In genomic region chr2:180889921-180890280, GRCm38 (mm10) we compare ENCODE assay signal across 17 mouse cellular contexts. TPM values are rescaled to one million over a fixed set of nuclear protein-coding genes. Genes with fewer than 3 reads are reported as not detected.
A peak's percentile ranks its signal among the peaks of the same experiment; 100 is the strongest.
DNase-seq lines count a peak whose midpoint lies in the region; ATAC-seq and TF ChIP-seq lines count a peak whose summit lies in the region.
"Had no signal": no experiment of that assay in that cellular context is flagged by ENCODE, and none has a peak within 500 bp of the region (broad histone marks: within the 10 kb centered on the region; RNA-seq: fewer than 3 reads in every experiment).

No protein-coding gene starts in this region.

- peak overlapping the region; percentile 79; the same call in 1 of the 2 replicates for H3K4me3 ChIP-seq in forebrain, embryonic 14.5 days (ENCODE audit: low read depth, low read length)
- H3K4me3 ChIP-seq in hindbrain, postnatal 0 days (ENCODE audit: low read length) = no peak overlapping the region
- no peak overlapping the region for H3K4me3 ChIP-seq in neural tube, embryonic 11.5 days (ENCODE audit: low read depth, low read length)
- H3K4me3 ChIP-seq: embryonic facial prominence, embryonic 15.5 days had no signal

- H3K4me2 ChIP-seq in forebrain, embryonic 14.5 days (ENCODE audit: low read length) = peak overlapping the region; percentile 60
- H3K4me2 ChIP-seq in hindbrain, postnatal 0 days (ENCODE audit: low read depth, low read length) = peak overlapping the region; percentile 69
- H3K4me2 ChIP-seq in neural tube, embryonic 11.5 days (ENCODE audit: low read depth) = peak overlapping the region; percentile 69
- H3K4me2 ChIP-seq: embryonic facial prominence, embryonic 15.5 days had no signal

- H3K36me3 ChIP-seq in forebrain, embryonic 14.5 days (ENCODE audit: control insufficient read depth, insufficient read depth, low read length) = no peaks in the 10 kb centered on the region
- H3K36me3 ChIP-seq in hindbrain, postnatal 0 days (ENCODE audit: insufficient read depth, low read length) = no peaks in the 10 kb centered on the region
- no peaks in the 10 kb centered on the region for H3K36me3 ChIP-seq in neural tube, embryonic 11.5 days (ENCODE audit: control insufficient read depth, insufficient read depth, low read length)
- H3K36me3 ChIP-seq: embryonic facial prominence, embryonic 15.5 days had no signal

- peak overlapping the region; percentile 99 for H3K27ac ChIP-seq in forebrain, embryonic 14.5 days (ENCODE audit: low read depth, low read length)
- H3K27ac ChIP-seq in hindbrain, postnatal 0 days = peak overlapping the region; percentile 98
- peak overlapping the region; percentile 96 for H3K27ac ChIP-seq in neural tube, embryonic 11.5 days (ENCODE audit: low read depth, low read length)
- H3K27ac ChIP-seq: embryonic facial prominence, embryonic 15.5 days had no signal

- intact Hi-C loops in heart, postnatal 36 days (cut with DNase I) = loop anchor here (5.0 kb wide), 1 partner anchor 83 kb away; no protein-coding TSS in a partner anchor

- ATAC-seq in forebrain, embryonic 14.5 days = no peak
- ATAC-seq in hindbrain, postnatal 0 days = no peak
- ATAC-seq in neural tube, embryonic 11.5 days (ENCODE audit: insufficient read depth, low FRiP score, low TSS enrichment) = no peak
- ATAC-seq: lung, postnatal 0 days had no signal

- peak; percentile 28 for DNase-seq in R1 (ENCODE audit: low read depth, low spot score)
- DNase-seq in forebrain, embryonic 14.5 days (ENCODE audit: low spot score) = no peak
- DNase-seq in hindbrain, postnatal 0 days (ENCODE audit: low spot score) = no peak
- no peak for DNase-seq in neural tube, embryonic 11.5 days (ENCODE audit: low spot score)
- no peak for DNase-seq in heart, postnatal 36 days
- DNase-seq in right cerebral cortex, postnatal 14 days = no peak
- no peak for DNase-seq in B cell, adult 2 months
- DNase-seq: adrenal gland, adult 2 months; cerebellum, postnatal 36 days; heart, adult 18-20 months; heart, postnatal 10 days; kidney, adult 11 months; liver had no signal

- H3K27me3 ChIP-seq in forebrain, embryonic 14.5 days (replicated peaks; ENCODE audit: control insufficient read depth, insufficient read depth, low read length) = 0 out of 2 replicates have a peak, but pooled peaks cover 14% of the 10 kb centered on the region
- H3K27me3 ChIP-seq in hindbrain, postnatal 0 days (ENCODE audit: insufficient read depth, low read length) = peaks cover 13% of the 10 kb centered on the region; the same call in 1 of the 2 replicates
- H3K27me3 ChIP-seq in neural tube, embryonic 11.5 days (ENCODE audit: control insufficient read depth, insufficient read depth, low read length) = peaks cover 23% of the 10 kb centered on the region; the same call in 1 of the 2 replicates

- no peak for TF ChIP-seq CTCF in hindbrain, postnatal 0 days (IDR thresholded peaks at IDR 0.05; ENCODE audit: low read depth)

- H3K9me3 ChIP-seq in forebrain, embryonic 14.5 days (replicated peaks; ENCODE audit: control insufficient read depth, low read length) = no peaks in the 10 kb centered on the region
- no peaks in the 10 kb centered on the region for H3K9me3 ChIP-seq in hindbrain, postnatal 0 days (ENCODE audit: low read length)
- no peaks in the 10 kb centered on the region for H3K9me3 ChIP-seq in neural tube, embryonic 11.5 days (ENCODE audit: control insufficient read depth, low read length)
- H3K9me3 ChIP-seq: embryonic facial prominence, embryonic 15.5 days had no signal

- 10% methylated on average over 4 of the region's 4 CpGs for WGBS in forebrain, embryonic 14.5 days
- 18% methylated on average over 4 of the region's 4 CpGs for WGBS in hindbrain, postnatal 0 days
- 9% methylated on average over 4 of the region's 4 CpGs for WGBS in neural tube, embryonic 11.5 days

- peak overlapping the region; percentile 99 for H3K9ac ChIP-seq in forebrain, embryonic 14.5 days (ENCODE audit: low read length)
- H3K9ac ChIP-seq in hindbrain, postnatal 0 days (replicated peaks; ENCODE audit: low read length) = peak overlapping the region; percentile 91; the same call in 1 of the 2 replicates
- no peak overlapping the region; the same call in 1 of the 2 replicates for H3K9ac ChIP-seq in neural tube, embryonic 11.5 days (ENCODE audit: low read length)
- H3K9ac ChIP-seq: embryonic facial prominence, embryonic 15.5 days had no signal

- H3K4me1 ChIP-seq in forebrain, embryonic 14.5 days (ENCODE audit: control insufficient read depth, insufficient read depth, low read length) = peaks cover 19% of the 10 kb centered on the region
- peaks cover 8% of the 10 kb centered on the region; the same call in 1 of the 2 replicates for H3K4me1 ChIP-seq in hindbrain, postnatal 0 days (ENCODE audit: insufficient read depth, low read length)
- H3K4me1 ChIP-seq in neural tube, embryonic 11.5 days (ENCODE audit: control insufficient read depth, insufficient read depth, low read length) = peaks cover 31% of the 10 kb centered on the region

RNA-seq across cellular contexts. Expression of gene Ythdf1, which starts 30.8 kb away (rescaled TPM):
- 24.5 and 36.8 TPM in 2 replicates for polyA plus RNA-seq in forebrain, embryonic 14.5 days (2014; fragmentation: Nextera tagmentation; extraction: Ambion mirVana)
- total RNA-seq in hindbrain, postnatal 0 days (2014; rRNA removed) = 32.9 and 51.8 TPM in 2 replicates
- 49.8 and 52.9 TPM in 2 replicates for polyA plus RNA-seq in hindbrain, postnatal 0 days (2015; fragmentation: Nextera tagmentation; extraction: Ambion mirVana)
- polyA plus RNA-seq in neural tube, embryonic 11.5 days (2014; fragmentation: Nextera tagmentation; extraction: Ambion mirVana) = 75.7 and 77.9 TPM in 2 replicates
- 10 to 100 TPM; 36.8 to 37.6 TPM for total RNA-seq in heart, postnatal 36 days (2021)

RNA-seq across cellular contexts. Expression of gene Birc7, which starts 38.9 kb away (rescaled TPM):
- polyA plus RNA-seq in forebrain, embryonic 14.5 days (2014; fragmentation: Nextera tagmentation; extraction: Ambion mirVana) = not detected in 2 replicates
- total RNA-seq in hindbrain, postnatal 0 days (2014; rRNA removed) = 0.29 TPM in 1 of 2 replicates, not detected in the other
- 0.40 TPM in 2 replicates for polyA plus RNA-seq in hindbrain, postnatal 0 days (2015; fragmentation: Nextera tagmentation; extraction: Ambion mirVana)
- 0.25 and 0.46 TPM in 2 replicates for polyA plus RNA-seq in neural tube, embryonic 11.5 days (2014; fragmentation: Nextera tagmentation; extraction: Ambion mirVana)
- not detected for total RNA-seq in heart, postnatal 36 days (2021)
- total RNA-seq: adrenal gland, adult 2 months; heart, adult 18-20 months; heart, postnatal 10 days; monocyte, adult 5-6 weeks had no signal
- polyA plus RNA-seq: adrenal gland, adult 2 months; embryonic facial prominence, embryonic 15.5 days; large intestine, adult 2 months; lung, postnatal 0 days had no signal
